Mouse (Mus musculus): ENCODE results near the gene Olfr1143. TPM values are rescaled to one million over a fixed set of nuclear protein-coding genes. Genes with fewer than 3 reads are reported as not detected.

The Olfr1143 gene
- total RNA-seq (2014; fragmentation: Nextera tagmentation) (not detected in 2 replicates), total RNA-seq (2017) (not detected in 2 replicates)

DNA sequence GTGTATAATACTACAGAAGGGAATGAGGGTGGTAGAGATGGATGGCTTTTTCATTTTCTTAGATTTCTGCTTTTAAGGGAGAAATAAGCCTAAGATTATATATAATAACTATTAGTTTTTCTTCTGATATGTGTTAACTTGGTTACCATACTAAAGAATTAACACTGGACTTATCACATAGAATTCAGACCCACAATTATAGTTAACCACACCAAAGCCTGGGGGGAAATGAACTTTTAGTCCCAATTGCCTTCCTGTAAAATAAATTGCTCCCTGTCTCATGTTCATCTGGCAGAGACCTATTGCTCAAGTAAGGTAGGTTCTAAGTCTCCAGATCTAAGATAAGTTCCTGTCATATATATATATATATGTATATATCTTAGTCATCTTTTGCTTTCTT lies at the start of gene Olfr1143:
Gene Olfr1143, plus strand, starts transcription at position 301 of the 400 bp plus-strand sequence.
- ATAC-seq (replicated peaks; ENCODE audit: poor library complexity, severe bottlenecking), result no peak

DNA sequence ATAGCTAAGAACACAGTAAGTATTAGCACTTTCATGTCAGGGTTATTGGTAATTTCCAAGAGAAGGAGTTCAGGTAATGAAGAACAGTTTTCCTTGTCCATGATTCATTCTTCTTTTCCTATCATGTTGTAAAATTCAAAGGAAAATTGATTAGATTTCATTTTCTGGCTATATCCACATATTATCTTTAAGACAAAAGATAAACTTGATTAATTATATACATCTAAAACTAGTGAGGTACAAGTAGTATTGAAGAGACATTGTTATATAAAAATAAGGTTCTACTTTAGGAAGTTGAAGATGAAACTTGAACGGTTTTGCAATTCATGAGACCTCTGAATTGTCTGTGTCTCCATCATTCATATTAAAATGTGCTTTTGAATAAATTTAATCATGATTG lies 46.5 kb upstream of the Olfr1143 start, which contains the start of gene Olfr1141:
Gene Olfr1141, minus strand, starts transcription at position 101 of the 400 bp plus-strand sequence.
- ATAC-seq (replicated peaks; ENCODE audit: poor library complexity, severe bottlenecking), result no peak

DNA sequence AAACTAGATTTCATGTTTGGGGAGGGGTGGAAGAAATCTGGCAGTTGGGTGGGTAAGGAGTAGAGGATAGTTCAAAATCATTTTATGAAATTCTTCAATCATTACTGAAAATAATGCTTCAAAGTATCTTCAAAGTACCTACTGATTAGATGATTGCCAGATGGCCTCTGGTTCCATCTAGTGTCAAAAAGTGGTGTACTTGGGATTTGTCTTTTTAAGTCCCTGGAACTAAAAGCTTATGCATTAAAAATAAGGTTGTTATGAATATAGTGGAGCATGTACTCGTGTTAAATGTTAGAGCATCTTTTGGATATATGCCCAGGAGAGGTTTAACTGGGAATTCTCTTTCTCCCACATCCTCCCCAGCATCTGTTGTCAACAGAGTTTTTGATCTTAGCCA lies 24.2 kb upstream of the Olfr1143 start:
- ATAC-seq (replicated peaks; ENCODE audit: poor library complexity, severe bottlenecking), result no peak

DNA sequence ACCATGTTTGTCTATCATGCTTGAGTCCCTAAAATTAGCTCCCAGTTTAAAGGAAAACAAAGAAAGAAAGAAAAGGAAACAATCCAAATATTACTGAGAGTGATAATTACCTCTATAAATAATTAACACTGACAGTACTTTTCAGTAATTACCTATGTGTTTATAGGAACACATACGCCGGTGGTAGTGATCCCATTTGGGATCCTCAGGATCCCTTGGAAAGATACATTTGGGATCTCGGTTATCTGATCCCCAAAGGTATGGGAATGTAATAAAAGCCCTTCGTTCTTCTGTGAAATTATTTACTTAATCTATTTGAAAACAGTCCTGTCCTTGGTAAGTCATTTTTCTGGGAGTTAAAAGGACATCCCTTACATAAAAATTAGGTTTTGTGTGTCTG lies 21.2 kb upstream of the Olfr1143 start, which contains the start of gene Olfr152:
Gene Olfr152, plus strand, starts transcription at position 301 of the 400 bp plus-strand sequence.
- no peak for ATAC-seq (replicated peaks; ENCODE audit: poor library complexity, severe bottlenecking)

DNA sequence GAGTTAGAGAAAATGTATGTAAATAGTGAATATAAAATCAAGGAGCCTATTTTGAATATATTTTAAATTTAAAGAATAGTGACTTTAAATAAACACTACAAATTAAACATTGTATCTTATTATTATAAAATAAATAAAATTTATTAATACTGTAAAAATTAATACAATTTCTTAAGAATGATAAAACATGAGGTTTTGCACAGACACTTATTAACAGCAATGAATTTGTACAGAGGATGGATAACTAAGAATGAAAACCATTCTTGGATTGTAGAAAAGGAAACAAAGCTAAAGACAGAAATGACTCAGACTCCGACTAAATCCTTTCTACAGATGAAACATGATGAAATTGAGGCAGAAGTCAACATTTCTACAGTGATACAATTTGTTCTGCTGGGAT lies 9.1 kb downstream of the Olfr1143 start, which contains the start of gene Olfr1145:
Gene Olfr1145, plus strand, starts transcription at position 301 of the 400 bp plus-strand sequence.
- no peak for ATAC-seq (replicated peaks; ENCODE audit: poor library complexity, severe bottlenecking)

DNA sequence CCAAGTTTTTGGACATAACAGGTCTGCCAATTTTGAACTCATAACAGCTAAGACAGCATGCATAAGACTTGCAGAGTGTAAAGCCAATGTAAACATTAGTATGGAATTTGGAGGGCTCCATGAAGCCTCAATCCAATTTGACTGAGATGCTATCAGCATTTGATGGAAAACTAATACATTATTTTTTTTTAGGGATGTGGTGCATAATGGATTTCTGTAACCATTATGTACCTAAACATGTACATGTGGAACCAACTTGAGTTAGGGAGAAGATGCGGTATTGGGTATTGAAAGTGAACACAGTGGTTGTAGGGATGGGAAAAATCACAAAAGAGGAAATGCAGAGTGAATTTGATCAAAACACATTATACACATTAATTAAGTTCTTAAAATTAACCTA lies 29.8 kb downstream of the Olfr1143 start, which contains the start of gene Olfr1148:
Gene Olfr1148, plus strand, starts transcription at position 301 of the 400 bp plus-strand sequence.
- no peak for ATAC-seq (replicated peaks; ENCODE audit: poor library complexity, severe bottlenecking)

DNA sequence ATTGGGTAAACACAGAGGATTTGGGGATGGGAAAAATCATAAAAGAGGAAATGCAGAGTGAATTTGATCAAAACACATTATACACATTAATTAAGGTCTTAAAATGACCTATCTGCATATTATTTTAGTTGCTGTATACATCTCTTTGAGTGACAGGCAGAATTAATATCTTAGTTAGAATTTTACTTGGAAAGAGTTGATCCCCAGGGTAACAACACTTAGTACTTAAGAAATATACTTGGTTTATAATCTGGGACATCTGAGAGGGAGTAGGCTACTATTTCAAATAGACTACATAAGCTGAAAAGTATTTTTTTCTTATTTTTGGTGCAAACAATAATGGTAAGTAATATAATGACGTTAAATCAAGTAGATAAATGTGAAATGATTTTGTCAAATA lies 43.3 kb downstream of the Olfr1143 start, which contains the start of gene Olfr1150-ps1:
Gene Olfr1150-ps1, plus strand, starts transcription at position 301 of the 400 bp plus-strand sequence.
- no peak for ATAC-seq (replicated peaks; ENCODE audit: poor library complexity, severe bottlenecking)

Other genes with a start within 250 kb of the Olfr1143 start
- gene Olfr1129, start 226.7 kb upstream of the Olfr1143 start, total RNA-seq (2014; fragmentation: Nextera tagmentation), result not detected in 2 replicates
- not detected in 2 replicates for gene Olfr1129, start 226.7 kb upstream of the Olfr1143 start, total RNA-seq (2017)
- gene Olfr1130, start 194.4 kb upstream of the Olfr1143 start, total RNA-seq (2014; fragmentation: Nextera tagmentation), result not detected in 2 replicates
- not detected in 2 replicates for gene Olfr1130, start 194.4 kb upstream of the Olfr1143 start, total RNA-seq (2017)
- gene Olfr1131, start 173.5 kb upstream of the Olfr1143 start, total RNA-seq (2014; fragmentation: Nextera tagmentation), result not detected in 2 replicates
- gene Olfr1131, start 173.5 kb upstream of the Olfr1143 start, total RNA-seq (2017), result not detected in 2 replicates
- gene Olfr1132, start 163.1 kb upstream of the Olfr1143 start, total RNA-seq (2014; fragmentation: Nextera tagmentation), result not detected in 2 replicates
- gene Olfr1132, start 163.1 kb upstream of the Olfr1143 start, total RNA-seq (2017), result not detected in 2 replicates
- gene Olfr1133, start 153.2 kb upstream of the Olfr1143 start, total RNA-seq (2014; fragmentation: Nextera tagmentation), result not detected in 2 replicates
- not detected in 2 replicates for gene Olfr1133, start 153.2 kb upstream of the Olfr1143 start, total RNA-seq (2017)
- not detected in 2 replicates for gene Olfr1134, start 142.1 kb upstream of the Olfr1143 start, total RNA-seq (2014; fragmentation: Nextera tagmentation)
- not detected in 2 replicates for gene Olfr1134, start 142.1 kb upstream of the Olfr1143 start, total RNA-seq (2017)
- gene Olfr1135, start 126.9 kb upstream of the Olfr1143 start, total RNA-seq (2014; fragmentation: Nextera tagmentation), result not detected in 2 replicates
- gene Olfr1135, start 126.9 kb upstream of the Olfr1143 start, total RNA-seq (2017), result not detected in 2 replicates
- not detected in 2 replicates for gene Olfr1136, start 106.6 kb upstream of the Olfr1143 start, total RNA-seq (2014; fragmentation: Nextera tagmentation)
- not detected in 2 replicates for gene Olfr1136, start 106.6 kb upstream of the Olfr1143 start, total RNA-seq (2017)
- gene Olfr1137, start 87.4 kb upstream of the Olfr1143 start, total RNA-seq (2014; fragmentation: Nextera tagmentation), result not detected in 2 replicates
- not detected in 2 replicates for gene Olfr1137, start 87.4 kb upstream of the Olfr1143 start, total RNA-seq (2017)
- gene Olfr1138, start 60.6 kb upstream of the Olfr1143 start, total RNA-seq (2014; fragmentation: Nextera tagmentation), result not detected in 2 replicates
- not detected in 2 replicates for gene Olfr1138, start 60.6 kb upstream of the Olfr1143 start, total RNA-seq (2017)
- not detected in 2 replicates for gene Olfr1140, start 56.8 kb upstream of the Olfr1143 start, total RNA-seq (2014; fragmentation: Nextera tagmentation)
- not detected in 2 replicates for gene Olfr1140, start 56.8 kb upstream of the Olfr1143 start, total RNA-seq (2017)
- gene Olfr1141, start 46.6 kb upstream of the Olfr1143 start, total RNA-seq (2014; fragmentation: Nextera tagmentation), result not detected in 2 replicates
- gene Olfr1141, start 46.6 kb upstream of the Olfr1143 start, total RNA-seq (2017), result not detected in 2 replicates
- not detected in 2 replicates for gene Olfr152, start 21.1 kb upstream of the Olfr1143 start, total RNA-seq (2014; fragmentation: Nextera tagmentation)
- not detected in 2 replicates for gene Olfr152, start 21.1 kb upstream of the Olfr1143 start, total RNA-seq (2017)
- not detected in 2 replicates for gene Olfr1145, start 9.2 kb downstream of the Olfr1143 start, total RNA-seq (2014; fragmentation: Nextera tagmentation)
- not detected in 2 replicates for gene Olfr1145, start 9.2 kb downstream of the Olfr1143 start, total RNA-seq (2017)
- gene Olfr1148, start 29.9 kb downstream of the Olfr1143 start, total RNA-seq (2014; fragmentation: Nextera tagmentation), result not detected in 2 replicates
- gene Olfr1148, start 29.9 kb downstream of the Olfr1143 start, total RNA-seq (2017), result not detected in 2 replicates
- not detected in 2 replicates for gene Olfr1150-ps1, start 43.4 kb downstream of the Olfr1143 start, total RNA-seq (2014; fragmentation: Nextera tagmentation)
- not detected in 2 replicates for gene Olfr1150-ps1, start 43.4 kb downstream of the Olfr1143 start, total RNA-seq (2017)
- not detected in 2 replicates for gene Olfr1151, start 55.3 kb downstream of the Olfr1143 start, total RNA-seq (2014; fragmentation: Nextera tagmentation)
- gene Olfr1151, start 55.3 kb downstream of the Olfr1143 start, total RNA-seq (2017), result not detected in 2 replicates
- gene Olfr1152, start 65.9 kb downstream of the Olfr1143 start, total RNA-seq (2014; fragmentation: Nextera tagmentation), result not detected in 2 replicates
- not detected in 2 replicates for gene Olfr1152, start 65.9 kb downstream of the Olfr1143 start, total RNA-seq (2017)
- gene Olfr1153, start 94.4 kb downstream of the Olfr1143 start, total RNA-seq (2014; fragmentation: Nextera tagmentation), result not detected in 2 replicates
- not detected in 2 replicates for gene Olfr1153, start 94.4 kb downstream of the Olfr1143 start, total RNA-seq (2017)
- gene Olfr1154, start 104.6 kb downstream of the Olfr1143 start, total RNA-seq (2014; fragmentation: Nextera tagmentation), result not detected in 2 replicates
- not detected in 2 replicates for gene Olfr1154, start 104.6 kb downstream of the Olfr1143 start, total RNA-seq (2017)
- gene Olfr1155, start 144.5 kb downstream of the Olfr1143 start, total RNA-seq (2014; fragmentation: Nextera tagmentation), result not detected in 2 replicates
- not detected in 2 replicates for gene Olfr1155, start 144.5 kb downstream of the Olfr1143 start, total RNA-seq (2017)
- gene Olfr1156, start 152.5 kb downstream of the Olfr1143 start, total RNA-seq (2014; fragmentation: Nextera tagmentation), result not detected in 2 replicates
- gene Olfr1156, start 152.5 kb downstream of the Olfr1143 start, total RNA-seq (2017), result not detected in 2 replicates
- gene Olfr1157, start 167.7 kb downstream of the Olfr1143 start, total RNA-seq (2014; fragmentation: Nextera tagmentation), result not detected in 2 replicates
- gene Olfr1157, start 167.7 kb downstream of the Olfr1143 start, total RNA-seq (2017), result not detected in 2 replicates
- not detected in 2 replicates for gene Olfr74, start 174.1 kb downstream of the Olfr1143 start, total RNA-seq (2014; fragmentation: Nextera tagmentation)
- gene Olfr74, start 174.1 kb downstream of the Olfr1143 start, total RNA-seq (2017), result not detected in 2 replicates
- gene Olfr1158, start 189.5 kb downstream of the Olfr1143 start, total RNA-seq (2014; fragmentation: Nextera tagmentation), result not detected in 2 replicates
- gene Olfr1158, start 189.5 kb downstream of the Olfr1143 start, total RNA-seq (2017), result not detected in 2 replicates
- gene Olfr1160, start 207.7 kb downstream of the Olfr1143 start, total RNA-seq (2014; fragmentation: Nextera tagmentation), result not detected in 2 replicates
- gene Olfr1160, start 207.7 kb downstream of the Olfr1143 start, total RNA-seq (2017), result not detected in 2 replicates
- not detected in 2 replicates for gene Olfr1161, start 222.2 kb downstream of the Olfr1143 start, total RNA-seq (2014; fragmentation: Nextera tagmentation)
- not detected in 2 replicates for gene Olfr1161, start 222.2 kb downstream of the Olfr1143 start, total RNA-seq (2017)
- gene Olfr73, start 237.1 kb downstream of the Olfr1143 start, total RNA-seq (2014; fragmentation: Nextera tagmentation), result not detected in 2 replicates
- not detected in 2 replicates for gene Olfr73, start 237.1 kb downstream of the Olfr1143 start, total RNA-seq (2017)